Mouse (Mus musculus) ES-E14 (cell line): Measurements from ENCODE around the gene Gnmt.

Experiments
- CHD2 ChIP-seq: IDR thresholded peaks from 2 replicates; pipeline ENCODE4 v1.6.1; 2014; ENCODE audit warnings: mild to moderate bottlenecking, low read depth, low read length, inconsistent platforms
- HCFC1 ChIP-seq: IDR thresholded peaks from 2 replicates; pipeline ENCODE4 v1.6.1; 2012; ENCODE audit warnings: low read length, inconsistent platforms, borderline replicate concordance; ENCODE audit not compliant: insufficient read depth
- MAFK ChIP-seq: IDR thresholded peaks from 2 replicates; pipeline ENCODE4 v1.6.1; 2014; ENCODE audit warnings: mild to moderate bottlenecking, low read depth, low read length, inconsistent platforms; ENCODE audit not compliant: insufficient read depth
- ZC3H11A ChIP-seq: IDR thresholded peaks from 2 replicates; pipeline ENCODE4 v1.6.1; 2012; ENCODE audit warnings: low read depth, mild to moderate bottlenecking, inconsistent platforms, low read length, borderline replicate concordance
- ZNF384 ChIP-seq: IDR thresholded peaks from 2 replicates; pipeline ENCODE4 v1.6.1; 2012; ENCODE audit warnings: low read depth, low read length, inconsistent platforms

GRCm38 (mm10) chr17:46728904-46729318 lies at the start of gene Gnmt:
- TF ChIP-seq ZNF384 (no peak), HCFC1 (no peak), CHD2 (no peak), MAFK (no peak), ZC3H11A (no peak)
